Mouse (Mus musculus) liver, embryonic 13.5 days (tissue): Measurements from ENCODE around the gene Tubd1. TPM values are rescaled to one million over a fixed set of nuclear protein-coding genes. Genes with fewer than 3 reads are reported as not detected.
A peak's percentile ranks its signal among the peaks of the same experiment; 100 is the strongest.

Experiments used
- ATAC-seq: fragments of 200-750 bp; cut with Nextera tagmentation; 2 replicates; pipeline ENCODE4 v1.8.0; 2017; ENCODE audit warnings: low read depth, mild to moderate bottlenecking, moderate number of reproducible peaks, moderate library complexity
- DNase-seq: peaks from one replicate; pipeline ENCODE4 v3.0.0; 2022
- H3K27ac ChIP-seq: fragments of 300-500 bp; sonication (generic); 2 replicates; pipeline ENCODE4 v1.5.1; 2015; ENCODE audit warnings: moderate library complexity, mild to moderate bottlenecking, inconsistent platforms
- H3K27me3 ChIP-seq: fragments of 300-500 bp; sonication (generic); 2 replicates; pipeline ENCODE4 v1.6.1; 2015; ENCODE audit warnings: mild to moderate bottlenecking, inconsistent platforms
- H3K36me3 ChIP-seq: fragments of 300-500 bp; sonication (generic); 2 replicates; pipeline ENCODE4 v1.6.1; 2015; ENCODE audit warnings: mild to moderate bottlenecking, inconsistent platforms
- H3K4me1 ChIP-seq: fragments of 300-500 bp; sonication (generic); replicated peaks from 2 replicates; pipeline ENCODE4 v1.6.1; 2015; ENCODE audit warnings: inconsistent platforms
- H3K4me2 ChIP-seq: fragments of 300-500 bp; sonication (generic); 2 replicates; pipeline ENCODE4 v1.6.1; 2015; ENCODE audit warnings: inconsistent platforms, mild to moderate bottlenecking, moderate library complexity
- H3K4me3 ChIP-seq: fragments of 300-500 bp; sonication (generic); replicated peaks from 2 replicates; pipeline ENCODE4 v1.5.1; 2015; ENCODE audit warnings: mild to moderate bottlenecking, inconsistent platforms
- H3K9ac ChIP-seq: fragments of 300-500 bp; sonication (generic); 2 replicates; pipeline ENCODE4 v1.6.1; 2015; ENCODE audit warnings: mild to moderate bottlenecking, inconsistent platforms
- H3K9me3 ChIP-seq: fragments of 300-500 bp; sonication (generic); replicated peaks from 2 replicates; pipeline ENCODE4 v1.6.1; 2016; ENCODE audit warnings: inconsistent platforms
- WGBS: fragments of 180-500 bp; shearing (Covaris S2); methylation state at CpG from one replicate; pipeline ENCODE4 v1.1.7; 2015; ENCODE audit not compliant: insufficient replicate concordance; 5-methylcytosine and 5-hydroxymethylcytosine counted together
- polyA plus RNA-seq: library from polyadenylated mRNA; unstranded; fragments of >200 nt; fragmentation: Nextera tagmentation; extraction: Ambion mirVana; gene quantifications from 2 replicates; pipeline ENCODE4 v1.2.1, GENCODE M21; 2015

Tubd1 gene
- polyA plus RNA-seq, 1 experiment from 2014 or later, result 13.6 TPM

GRCm38 (mm10) chr11:86592993-86593392, 48.2 kb downstream of the Tubd1 start:
- H3K4me2 ChIP-seq, result peak overlapping the region; percentile 17; the same call in 1 of the 2 replicates
- no peaks in the 10 kb centered on the region for H3K9me3 ChIP-seq
- 0 out of 2 replicates have a peak overlapping the region, but pooled peaks have one; percentile 17 for H3K9ac ChIP-seq
- peak overlapping the region; percentile 67 for H3K27ac ChIP-seq
- no peaks in the 10 kb centered on the region for H3K27me3 ChIP-seq
- DNase-seq (no peak), ATAC-seq (peak; percentile 80)
- H3K4me1 ChIP-seq, result peaks cover 54% of the 10 kb centered on the region
- 5% methylated on average over 3 of the region's 3 CpGs for WGBS
- no peak overlapping the region for H3K4me3 ChIP-seq
- H3K36me3 ChIP-seq, result 0 out of 2 replicates have a peak, but pooled peaks cover 9% of the 10 kb centered on the region

- Histone ChIP-seq H3K9me3 (no peaks in the 10 kb centered on the region), H3K9ac (0 out of 2 replicates have a peak overlapping the region, but pooled peaks have one; percentile 17), H3K4me3 (no peak overlapping the region), H3K36me3 (0 out of 2 replicates have a peak, but pooled peaks cover 9% of the 10 kb centered on the region), H3K27me3 (no peaks in the 10 kb centered on the region), H3K4me2 (peak overlapping the region; percentile 17; the same call in 1 of the 2 replicates), H3K4me1 (peaks cover 50% of the 10 kb centered on the region), H3K27ac (peak overlapping the region; percentile 67)
- 50% methylated on average over 5 of the region's 5 CpGs for WGBS
- ATAC-seq, result no peak
- no peak for DNase-seq
These were observed 48.7 kb downstream of the Tubd1 start for GRCm38 (mm10) chr11:86593443-86593842.

- WGBS, result 55% methylated on average over 6 of the region's 6 CpGs
- peaks cover 43% of the 10 kb centered on the region for H3K4me1 ChIP-seq
- H3K27me3 ChIP-seq, result no peaks in the 10 kb centered on the region
- H3K9ac ChIP-seq, result no peak overlapping the region
- peak overlapping the region; percentile 67; the same call in 1 of the 2 replicates for H3K27ac ChIP-seq
- H3K4me2 ChIP-seq, result no peak overlapping the region
- H3K9me3 ChIP-seq, result no peaks in the 10 kb centered on the region
- no peak for ATAC-seq
- DNase-seq, result no peak
- H3K36me3 ChIP-seq, result 0 out of 2 replicates have a peak, but pooled peaks cover 9% of the 10 kb centered on the region
- H3K4me3 ChIP-seq, result no peak overlapping the region
These were observed 49.5 kb downstream of the Tubd1 start for GRCm38 (mm10) chr11:86594188-86594876.

GRCm38 (mm10) chr11:86595366-86595765, 50.6 kb downstream of the Tubd1 start:
- Histone ChIP-seq H3K4me2 (no peak overlapping the region), H3K36me3 (peaks cover 18% of the 10 kb centered on the region), H3K9ac (no peak overlapping the region), H3K4me1 (peaks cover 43% of the 10 kb centered on the region), H3K9me3 (no peaks in the 10 kb centered on the region), H3K27ac (no peak overlapping the region), H3K4me3 (no peak overlapping the region), H3K27me3 (no peaks in the 10 kb centered on the region)
- 84% methylated on average over 6 of the region's 6 CpGs for WGBS
- DNase-seq (no peak), ATAC-seq (no peak)

- H3K36me3 ChIP-seq, result peaks cover 20% of the 10 kb centered on the region
- no peaks in the 10 kb centered on the region for H3K27me3 ChIP-seq
- no peaks in the 10 kb centered on the region for H3K9me3 ChIP-seq
- no peak overlapping the region for H3K9ac ChIP-seq
- H3K27ac ChIP-seq, result no peak overlapping the region
- DNase-seq (no peak), ATAC-seq (no peak)
- WGBS, result 73% methylated on average over 7 of the region's 7 CpGs
- H3K4me3 ChIP-seq, result no peak overlapping the region
- peaks cover 43% of the 10 kb centered on the region for H3K4me1 ChIP-seq
- no peak overlapping the region for H3K4me2 ChIP-seq
These were observed 51.6 kb downstream of the Tubd1 start for GRCm38 (mm10) chr11:86596187-86596960.

GRCm38 (mm10) chr11:86596976-86597375, 52.2 kb downstream of the Tubd1 start:
- Histone ChIP-seq H3K36me3 (peaks cover 20% of the 10 kb centered on the region), H3K27ac (peak overlapping the region; percentile 48; the same call in 1 of the 2 replicates), H3K27me3 (no peaks in the 10 kb centered on the region), H3K4me3 (no peak overlapping the region), H3K9ac (no peak overlapping the region), H3K9me3 (no peaks in the 10 kb centered on the region), H3K4me1 (peaks cover 38% of the 10 kb centered on the region), H3K4me2 (no peak overlapping the region)
- DNase-seq (no peak), ATAC-seq (no peak)
- WGBS, result 83% methylated on average over 3 of the region's 3 CpGs

GRCm38 (mm10) chr11:86598154-86598553, 53.4 kb downstream of the Tubd1 start:
- no peak overlapping the region for H3K4me2 ChIP-seq
- ATAC-seq, result no peak
- no peak for DNase-seq
- no peak overlapping the region for H3K4me3 ChIP-seq
- WGBS, result 86% methylated on average over 5 of the region's 5 CpGs
- peaks cover 27% of the 10 kb centered on the region for H3K4me1 ChIP-seq
- H3K36me3 ChIP-seq, result peaks cover 20% of the 10 kb centered on the region
- H3K9ac ChIP-seq, result no peak overlapping the region
- no peaks in the 10 kb centered on the region for H3K9me3 ChIP-seq
- H3K27ac ChIP-seq, result no peak overlapping the region
- no peaks in the 10 kb centered on the region for H3K27me3 ChIP-seq

- Histone ChIP-seq H3K36me3 (peaks cover 20% of the 10 kb centered on the region), H3K4me2 (no peak overlapping the region), H3K9me3 (no peaks in the 10 kb centered on the region), H3K27me3 (no peaks in the 10 kb centered on the region), H3K27ac (no peak overlapping the region), H3K4me1 (peaks cover 23% of the 10 kb centered on the region), H3K4me3 (no peak overlapping the region), H3K9ac (no peak overlapping the region)
- DNase-seq, result no peak
- 81% methylated on average over 1 of the region's 1 CpGs for WGBS
- no peak for ATAC-seq
These were observed 53.8 kb downstream of the Tubd1 start for GRCm38 (mm10) chr11:86598572-86598971.

- no peaks in the 10 kb centered on the region for H3K9me3 ChIP-seq
- no peak overlapping the region for H3K4me3 ChIP-seq
- no peak overlapping the region for H3K4me2 ChIP-seq
- H3K27me3 ChIP-seq, result no peaks in the 10 kb centered on the region
- ATAC-seq, result no peak
- H3K9ac ChIP-seq, result no peak overlapping the region
- H3K36me3 ChIP-seq, result peaks cover 22% of the 10 kb centered on the region
- DNase-seq, result no peak
- no peak overlapping the region for H3K27ac ChIP-seq
- 78% methylated on average over 4 of the region's 4 CpGs for WGBS
- peaks cover 15% of the 10 kb centered on the region for H3K4me1 ChIP-seq
These were observed 54.8 kb downstream of the Tubd1 start for GRCm38 (mm10) chr11:86599378-86600208.

GRCm38 (mm10) chr11:86600209-86600557, 55.4 kb downstream of the Tubd1 start:
- ATAC-seq, result no peak
- Histone ChIP-seq H3K4me1 (peaks cover 13% of the 10 kb centered on the region; the same call in 1 of the 2 replicates), H3K4me2 (no peak overlapping the region), H3K27me3 (no peaks in the 10 kb centered on the region), H3K36me3 (peaks cover 24% of the 10 kb centered on the region), H3K9me3 (no peaks in the 10 kb centered on the region), H3K27ac (no peak overlapping the region), H3K4me3 (no peak overlapping the region), H3K9ac (no peak overlapping the region)
- no peak for DNase-seq
- 88% methylated on average over 7 of the region's 7 CpGs for WGBS

- ATAC-seq, result no peak
- H3K4me1 ChIP-seq, result 0 out of 2 replicates have a peak, but pooled peaks cover 4% of the 10 kb centered on the region
- no peak overlapping the region for H3K27ac ChIP-seq
- peaks cover 28% of the 10 kb centered on the region for H3K36me3 ChIP-seq
- no peaks in the 10 kb centered on the region for H3K27me3 ChIP-seq
- 74% methylated on average over 3 of the region's 3 CpGs for WGBS
- no peak overlapping the region for H3K4me3 ChIP-seq
- H3K9me3 ChIP-seq, result no peaks in the 10 kb centered on the region
- DNase-seq, result no peak
- H3K9ac ChIP-seq, result no peak overlapping the region
- no peak overlapping the region for H3K4me2 ChIP-seq
These were observed 57.3 kb downstream of the Tubd1 start for GRCm38 (mm10) chr11:86602116-86602515.
